Comparison of ENCODE assay signal across 9 mouse cellular contexts in genomic region chr8:70128435-70128834, GRCm38 (mm10). TPM values are rescaled to one million over a fixed set of nuclear protein-coding genes. Genes with fewer than 3 reads are reported as not detected.
DNase-seq lines count a peak whose midpoint lies in the region; ATAC-seq and TF ChIP-seq lines count a peak whose summit lies in the region.
"Had no signal": no experiment of that assay in that cellular context is flagged by ENCODE, and none has a peak within 500 bp of the region (broad histone marks: within the 10 kb centered on the region; RNA-seq: fewer than 3 reads in every experiment).

No protein-coding gene starts in this region.

- H3K4me3 ChIP-seq in hindbrain, embryonic 14.5 days (replicated peaks; ENCODE audit: low read length) = no peak overlapping the region
- no peak overlapping the region for H3K4me3 ChIP-seq in hindbrain, embryonic 11.5 days (ENCODE audit: low read depth, low read length)
- H3K4me3 ChIP-seq in midbrain, embryonic 16.5 days (ENCODE audit: low read depth, low read length) = no peak overlapping the region

- no peak for ATAC-seq in hindbrain, embryonic 14.5 days (ENCODE audit: low FRiP score)
- no peak for ATAC-seq in hindbrain, embryonic 11.5 days (ENCODE audit: low FRiP score)
- ATAC-seq in midbrain, embryonic 16.5 days = no peak

- no peak for TF ChIP-seq CTCF in brain, embryonic 14.5 days (IDR thresholded peaks at IDR 0.05; ENCODE audit: borderline replicate concordance, extremely low read depth, insufficient read depth, insufficient read length)

- H3K9me3 ChIP-seq in hindbrain, embryonic 14.5 days (ENCODE audit: control insufficient read depth, low read length) = no peaks in the 10 kb centered on the region
- no peaks in the 10 kb centered on the region for H3K9me3 ChIP-seq in hindbrain, embryonic 11.5 days (ENCODE audit: control insufficient read depth, low read length)
- H3K9me3 ChIP-seq in midbrain, embryonic 16.5 days (replicated peaks; ENCODE audit: control insufficient read depth, low read length, poor library complexity, severe bottlenecking) = no peaks in the 10 kb centered on the region

- 66% methylated on average over 3 of the region's 3 CpGs for WGBS in hindbrain, embryonic 14.5 days
- WGBS in hindbrain, embryonic 11.5 days = 89% methylated on average over 3 of the region's 3 CpGs
- WGBS in midbrain, embryonic 16.5 days = 79% methylated on average over 3 of the region's 3 CpGs

- no peak overlapping the region for H3K4me2 ChIP-seq in hindbrain, embryonic 14.5 days (replicated peaks)
- H3K4me2 ChIP-seq in hindbrain, embryonic 11.5 days (replicated peaks; ENCODE audit: low read depth, low read length) = no peak overlapping the region
- H3K4me2 ChIP-seq in midbrain, embryonic 16.5 days (ENCODE audit: low read length) = no peak overlapping the region

- peaks cover 6% of the 10 kb centered on the region for H3K36me3 ChIP-seq in hindbrain, embryonic 14.5 days (replicated peaks; ENCODE audit: control insufficient read depth, insufficient read depth)
- H3K36me3 ChIP-seq in hindbrain, embryonic 11.5 days (ENCODE audit: control insufficient read depth, insufficient read depth, low read length) = no peaks in the 10 kb centered on the region
- peaks cover 3% of the 10 kb centered on the region; the same call in 1 of the 2 replicates for H3K36me3 ChIP-seq in midbrain, embryonic 16.5 days (ENCODE audit: control insufficient read depth, insufficient read depth, low read length)

- no peak for TF ChIP-seq POLR2A in brain, embryonic 14.5 days (IDR thresholded peaks at IDR 0.05; ENCODE audit: borderline replicate concordance, extremely low read depth, insufficient read depth, insufficient read length, poor library complexity, severe bottlenecking)

- DNase-seq in hindbrain, embryonic 14.5 days (ENCODE audit: low spot score) = no peak
- DNase-seq in hindbrain, embryonic 11.5 days (ENCODE audit: low spot score) = no peak
- DNase-seq in 3T3-L1 (ENCODE audit: low read depth, low spot score) = peak; percentile 50
- peak; percentile 86 for DNase-seq in brain, embryonic 14.5 days (ENCODE audit: low read depth)
- peak; percentile 77 to 87 for DNase-seq in heart, postnatal 14 days
- DNase-seq in urinary bladder, adult 2 months (ENCODE audit: low spot score) = no peak
- DNase-seq in spleen, postnatal 10 days (ENCODE audit: low spot score in 2 of 2) = no peak

- H3K27me3 ChIP-seq in hindbrain, embryonic 14.5 days (ENCODE audit: control insufficient read depth, insufficient read depth, low read length) = no peaks in the 10 kb centered on the region
- H3K27me3 ChIP-seq in hindbrain, embryonic 11.5 days (ENCODE audit: control insufficient read depth, insufficient read depth, low read length) = no peaks in the 10 kb centered on the region
- H3K27me3 ChIP-seq in midbrain, embryonic 16.5 days (ENCODE audit: control insufficient read depth, insufficient read depth, low read depth, low read length) = no peaks in the 10 kb centered on the region

- H3K4me1 ChIP-seq in hindbrain, embryonic 14.5 days (replicated peaks; ENCODE audit: control insufficient read depth, insufficient read depth, low read length) = peaks cover 13% of the 10 kb centered on the region; the same call in 1 of the 2 replicates
- peaks cover 5% of the 10 kb centered on the region; the same call in 1 of the 2 replicates for H3K4me1 ChIP-seq in hindbrain, embryonic 11.5 days (replicated peaks; ENCODE audit: control insufficient read depth, insufficient read depth, low read length)
- peaks cover 10% of the 10 kb centered on the region for H3K4me1 ChIP-seq in midbrain, embryonic 16.5 days (ENCODE audit: control insufficient read depth, insufficient read depth, low read length)

- H3K9ac ChIP-seq in hindbrain, embryonic 14.5 days = no peak overlapping the region
- H3K9ac ChIP-seq in hindbrain, embryonic 11.5 days (ENCODE audit: low read depth, low read length) = no peak overlapping the region
- H3K9ac ChIP-seq in midbrain, embryonic 16.5 days (ENCODE audit: low read depth, low read length) = peak overlapping the region; percentile 11; the same call in 1 of the 2 replicates

- intact Hi-C loops in heart, postnatal 14 days (cut with DNase I) = no loop called here

- peak overlapping the region; percentile 74 for H3K27ac ChIP-seq in hindbrain, embryonic 14.5 days
- no peak overlapping the region for H3K27ac ChIP-seq in hindbrain, embryonic 11.5 days (ENCODE audit: low read depth, low read length)
- peak overlapping the region; percentile 63; the same call in 1 of the 2 replicates for H3K27ac ChIP-seq in midbrain, embryonic 16.5 days (ENCODE audit: low read length)

RNA-seq across cellular contexts. Expression of gene Nr2c2ap, which starts 2.7 kb away (rescaled TPM):
- 29.1 and 29.5 TPM in 2 replicates for polyA plus RNA-seq in hindbrain, embryonic 14.5 days (2014; fragmentation: Nextera tagmentation; extraction: Ambion mirVana)
- polyA plus RNA-seq in hindbrain, embryonic 11.5 days (2014; fragmentation: Nextera tagmentation; extraction: Ambion mirVana) = 16.7 and 19.2 TPM in 2 replicates
- polyA plus RNA-seq in brain, embryonic 14.5 days (2012; rRNA removed) = 17.5 and 24.0 TPM in 2 replicates
- total RNA-seq in heart, postnatal 14 days (2021) = 1 to 10 TPM; 7.4 to 7.9 TPM
- 35.0 and 38.2 TPM in 2 replicates for polyA plus RNA-seq in midbrain, embryonic 16.5 days (2015; fragmentation: Nextera tagmentation; extraction: Ambion mirVana)
- 18.0 and 25.1 TPM in 2 replicates for polyA plus RNA-seq in urinary bladder, adult 2 months (2012; rRNA removed)

RNA-seq across cellular contexts. Expression of gene Ncan, which starts 7.8 kb away (rescaled TPM):
- polyA plus RNA-seq in hindbrain, embryonic 14.5 days (2014; fragmentation: Nextera tagmentation; extraction: Ambion mirVana) = 141 and 152 TPM in 2 replicates
- 71.3 and 74.5 TPM in 2 replicates for polyA plus RNA-seq in hindbrain, embryonic 11.5 days (2014; fragmentation: Nextera tagmentation; extraction: Ambion mirVana)
- polyA plus RNA-seq in brain, embryonic 14.5 days (2012; rRNA removed) = 69.8 and 144 TPM in 2 replicates
- under 1 TPM; 0.02 to 0.07 TPM for total RNA-seq in heart, postnatal 14 days (2021)
- polyA plus RNA-seq in midbrain, embryonic 16.5 days (2015; fragmentation: Nextera tagmentation; extraction: Ambion mirVana) = 169 and 189 TPM in 2 replicates
- polyA plus RNA-seq in urinary bladder, adult 2 months (2012; rRNA removed) = 0.12 and 0.18 TPM in 2 replicates
- total RNA-seq: MEL had no signal

RNA-seq across cellular contexts. Expression of gene Rfxank, which starts 10.5 kb away (rescaled TPM):
- polyA plus RNA-seq in hindbrain, embryonic 14.5 days (2014; fragmentation: Nextera tagmentation; extraction: Ambion mirVana) = 7.2 and 8.2 TPM in 2 replicates
- 10.9 and 14.6 TPM in 2 replicates for polyA plus RNA-seq in hindbrain, embryonic 11.5 days (2014; fragmentation: Nextera tagmentation; extraction: Ambion mirVana)
- polyA plus RNA-seq in brain, embryonic 14.5 days (2012; rRNA removed) = 19.1 and 20.0 TPM in 2 replicates
- 10 to 100 TPM; 17.7 to 20.1 TPM for total RNA-seq in heart, postnatal 14 days (2021)
- 10.7 and 11.8 TPM in 2 replicates for polyA plus RNA-seq in midbrain, embryonic 16.5 days (2015; fragmentation: Nextera tagmentation; extraction: Ambion mirVana)
- 14.8 and 17.3 TPM in 2 replicates for polyA plus RNA-seq in urinary bladder, adult 2 months (2012; rRNA removed)

RNA-seq across cellular contexts. Expression of gene Borcs8, which starts 10.9 kb away (rescaled TPM):
- 62.1 and 62.7 TPM in 2 replicates for polyA plus RNA-seq in hindbrain, embryonic 14.5 days (2014; fragmentation: Nextera tagmentation; extraction: Ambion mirVana)
- 48.4 and 49.0 TPM in 2 replicates for polyA plus RNA-seq in hindbrain, embryonic 11.5 days (2014; fragmentation: Nextera tagmentation; extraction: Ambion mirVana)
- 93.3 and 126 TPM in 2 replicates for polyA plus RNA-seq in brain, embryonic 14.5 days (2012; rRNA removed)
- 10 to 100 TPM; 25.8 to 31.3 TPM for total RNA-seq in heart, postnatal 14 days (2021)
- 48.7 and 55.5 TPM in 2 replicates for polyA plus RNA-seq in midbrain, embryonic 16.5 days (2015; fragmentation: Nextera tagmentation; extraction: Ambion mirVana)
- 73.8 and 74.1 TPM in 2 replicates for polyA plus RNA-seq in urinary bladder, adult 2 months (2012; rRNA removed)

RNA-seq across cellular contexts. Expression of gene Mef2b, which starts 11.1 kb away (rescaled TPM):
- 0.73 and 0.83 TPM in 2 replicates for polyA plus RNA-seq in hindbrain, embryonic 14.5 days (2014; fragmentation: Nextera tagmentation; extraction: Ambion mirVana)
- 0.28 and 0.32 TPM in 2 replicates for polyA plus RNA-seq in hindbrain, embryonic 11.5 days (2014; fragmentation: Nextera tagmentation; extraction: Ambion mirVana)
- polyA plus RNA-seq in brain, embryonic 14.5 days (2012; rRNA removed) = 0.22 and 0.33 TPM in 2 replicates
- under 1 TPM in 1 of 2 experiments, not detected in 1; 0.37 TPM for total RNA-seq in heart, postnatal 14 days (2021)
- 0.51 and 0.73 TPM in 2 replicates for polyA plus RNA-seq in midbrain, embryonic 16.5 days (2015; fragmentation: Nextera tagmentation; extraction: Ambion mirVana)
- 0.29 and 0.35 TPM in 2 replicates for polyA plus RNA-seq in urinary bladder, adult 2 months (2012; rRNA removed)

Comparison
In these comparisons a context has a peak if more than half of its experiments do, and no peak if none do; other contexts are left out.
1. DNase-seq: peak in 3T3-L1 (single experiment), brain, embryonic 14.5 days (single experiment) and heart, postnatal 14 days (2 of 2); none in hindbrain, embryonic 14.5 days (single experiment), hindbrain, embryonic 11.5 days (single experiment), urinary bladder, adult 2 months (single experiment) and spleen, postnatal 10 days (0 of 2).
2. RNA of gene Ncan, which starts 7.8 kb away (polyA plus RNA-seq): 169 to 189 TPM in midbrain, embryonic 16.5 days, 69.8 to 144 TPM in brain, embryonic 14.5 days, 141 to 152 TPM in hindbrain, embryonic 14.5 days and 71.3 to 74.5 TPM in hindbrain, embryonic 11.5 days; 0.12 to 0.18 TPM in urinary bladder, adult 2 months; every median in the first group is over 10 times any median in the second.